Mouse (Mus musculus) gonadal fat pad, adult 2 months (tissue): Measurements from ENCODE around the gene Rhbdl3. TPM values are rescaled to one million over a fixed set of nuclear protein-coding genes. Genes with fewer than 3 reads are reported as not detected.
"Not testable (repeated sequence)": the region's sequence is repeated elsewhere in the genome, so short reads cannot be mapped to it uniquely, and the experiment has no call there.

Experiments
- DNase-seq: peaks from one replicate; pipeline ENCODE4 v3.0.0-alpha.2; 2012; ENCODE audit warnings: low read depth
- polyA plus RNA-seq: library from polyadenylated mRNA; depleted of rRNA; stranded (reverse); fragments of >200 nt; gene quantifications from 2 replicates; pipeline ENCODE4 v1.2.3, GENCODE M21; 2012

Rhbdl3 gene
- polyA plus RNA-seq, 1 experiment: 8.5 TPM

DNA sequence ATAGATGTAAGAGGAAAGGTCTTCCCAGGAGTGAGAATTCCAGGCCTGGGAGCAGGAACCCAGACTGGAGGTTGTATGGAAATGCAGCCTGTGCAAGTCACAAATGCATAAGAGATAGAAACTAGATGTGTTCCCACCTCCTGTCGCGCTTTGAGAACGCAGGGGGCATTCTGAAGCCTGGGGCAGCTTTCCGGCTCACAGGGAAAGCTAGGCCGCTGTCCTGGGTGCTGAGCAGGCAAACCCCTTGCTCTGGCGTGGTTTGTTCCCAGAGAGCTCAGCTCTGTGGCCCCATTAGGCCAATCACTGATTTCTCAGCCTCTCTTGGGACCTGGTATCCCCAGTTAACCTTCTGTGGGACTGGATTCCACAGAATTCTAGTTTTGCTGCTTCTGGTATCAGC is 11.9 kb downstream of the Rhbdl3 start:
- no peak for DNase-seq

DNA sequence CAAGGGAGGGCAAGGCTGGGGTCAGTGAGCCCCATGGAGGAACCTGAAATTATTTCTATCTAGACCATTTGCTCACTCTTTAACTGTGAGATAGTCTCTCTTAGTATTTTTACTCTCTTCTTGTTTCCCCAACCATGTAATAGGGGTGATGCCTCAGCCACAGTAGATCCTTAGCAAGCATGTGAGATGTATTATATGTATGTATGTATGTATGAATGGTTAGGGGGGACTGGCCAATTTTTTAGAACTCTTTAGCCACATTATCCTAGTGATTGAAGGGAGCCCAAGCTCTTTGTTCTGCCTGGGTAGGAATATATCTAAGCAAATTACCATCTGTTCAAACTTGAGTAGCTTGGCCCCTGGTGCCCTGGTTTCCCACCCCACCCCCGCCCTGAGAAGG is 12.8 kb downstream of the Rhbdl3 start:
- DNase-seq: no peak

DNA sequence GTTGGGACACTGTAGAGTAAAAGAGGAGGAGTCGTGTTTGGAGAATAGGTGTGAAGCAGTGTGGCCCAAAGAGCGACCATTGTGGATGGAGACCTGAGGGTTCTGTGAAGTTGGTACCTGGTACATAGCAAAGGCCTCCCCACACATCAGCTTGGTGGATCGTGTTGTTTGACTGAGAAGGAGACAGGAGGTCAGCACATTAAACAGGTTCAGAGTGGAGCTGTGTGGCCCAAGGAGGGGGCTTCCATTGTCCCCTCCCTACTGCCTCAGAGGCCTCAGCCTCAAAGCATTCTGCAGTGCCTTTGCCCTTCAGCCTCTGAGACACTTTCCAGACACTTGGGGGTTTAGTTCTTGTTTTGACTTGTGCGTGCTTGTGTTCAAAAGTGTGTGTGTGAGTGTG is 13.2 kb downstream of the Rhbdl3 start:
- DNase-seq: no peak

DNA sequence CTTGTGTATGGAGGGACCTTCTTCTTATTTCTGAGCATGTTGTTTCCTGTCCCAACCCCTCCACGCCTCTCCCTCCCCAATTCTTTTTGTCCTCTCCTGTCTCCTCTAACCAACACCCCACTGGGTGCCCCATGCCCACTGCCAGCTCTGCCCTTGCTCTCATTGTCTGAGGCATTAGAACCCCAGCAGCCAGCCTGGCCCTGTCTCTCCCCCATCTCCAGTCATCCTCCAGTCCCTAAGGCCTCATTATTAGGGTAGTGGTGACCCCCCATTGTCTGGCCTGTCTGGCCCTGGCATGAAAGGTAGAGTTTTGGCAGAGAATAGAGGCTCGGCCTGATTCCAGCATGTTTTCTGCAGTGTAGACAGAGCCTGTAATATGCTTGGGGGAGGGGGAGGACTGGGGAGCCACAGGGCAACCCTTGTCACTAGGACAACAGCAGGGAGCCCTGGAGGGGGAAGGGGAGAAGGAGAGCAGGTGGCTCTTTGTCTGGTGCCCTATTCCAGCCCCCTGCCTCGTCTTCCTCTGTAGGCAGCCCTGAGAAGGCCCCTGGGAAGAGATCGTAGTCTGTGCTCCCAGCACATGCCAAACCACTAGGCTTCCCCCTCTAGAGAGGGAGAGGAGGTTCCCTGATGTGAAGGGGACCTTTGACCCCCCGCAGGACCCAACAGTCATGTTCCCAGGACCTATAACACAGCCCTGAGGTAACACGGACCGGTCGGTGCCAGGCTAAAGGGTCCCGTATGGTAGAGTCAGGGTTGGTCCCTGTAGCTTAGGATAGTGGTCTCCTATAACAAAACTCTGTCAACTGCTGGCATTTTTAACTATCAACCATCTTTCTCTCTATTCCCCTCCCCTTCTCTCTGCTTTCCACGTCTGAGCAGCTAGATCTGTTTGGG is 15.3 kb downstream of the Rhbdl3 start:
- no peak for DNase-seq

DNA sequence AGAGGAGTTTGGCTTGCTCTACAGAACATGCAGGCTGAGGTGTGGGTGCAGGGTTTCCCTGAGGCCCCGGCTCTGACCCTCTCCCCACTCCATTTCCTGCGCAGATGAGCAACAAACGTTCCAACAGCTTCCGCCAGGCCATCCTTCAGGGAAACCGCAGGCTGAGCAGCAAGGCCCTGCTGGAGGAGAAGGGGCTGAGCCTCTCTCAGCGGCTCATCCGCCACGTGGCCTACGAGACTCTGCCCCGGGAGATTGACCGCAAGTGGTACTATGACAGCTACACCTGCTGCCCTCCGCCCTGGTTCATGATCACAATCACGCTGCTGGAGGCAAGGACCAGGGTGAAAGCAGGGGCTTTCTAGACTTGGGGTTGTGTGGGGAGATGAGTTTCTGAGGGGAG is 22.5 kb downstream of the Rhbdl3 start:
- no peak for DNase-seq

DNA sequence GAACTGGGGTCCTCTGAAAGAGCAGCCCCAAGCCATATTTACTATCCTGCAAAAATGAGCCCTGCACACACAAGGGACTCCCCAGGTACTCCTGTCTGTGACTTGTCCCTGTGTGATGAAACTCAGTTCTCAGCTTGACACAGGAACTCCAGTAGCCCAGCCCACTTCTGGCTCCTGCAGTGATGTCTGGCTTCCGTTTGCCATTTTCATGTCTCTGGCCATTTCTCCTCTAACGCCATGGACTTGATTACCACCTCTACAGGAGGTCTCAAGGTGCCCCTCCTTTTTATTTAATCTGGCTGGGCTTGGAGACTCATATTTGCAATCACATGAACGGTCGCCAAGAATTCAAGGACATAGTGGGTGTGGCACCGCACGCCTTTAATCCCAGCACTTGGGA is 23.9 kb downstream of the Rhbdl3 start:
- DNase-seq: no peak

DNA sequence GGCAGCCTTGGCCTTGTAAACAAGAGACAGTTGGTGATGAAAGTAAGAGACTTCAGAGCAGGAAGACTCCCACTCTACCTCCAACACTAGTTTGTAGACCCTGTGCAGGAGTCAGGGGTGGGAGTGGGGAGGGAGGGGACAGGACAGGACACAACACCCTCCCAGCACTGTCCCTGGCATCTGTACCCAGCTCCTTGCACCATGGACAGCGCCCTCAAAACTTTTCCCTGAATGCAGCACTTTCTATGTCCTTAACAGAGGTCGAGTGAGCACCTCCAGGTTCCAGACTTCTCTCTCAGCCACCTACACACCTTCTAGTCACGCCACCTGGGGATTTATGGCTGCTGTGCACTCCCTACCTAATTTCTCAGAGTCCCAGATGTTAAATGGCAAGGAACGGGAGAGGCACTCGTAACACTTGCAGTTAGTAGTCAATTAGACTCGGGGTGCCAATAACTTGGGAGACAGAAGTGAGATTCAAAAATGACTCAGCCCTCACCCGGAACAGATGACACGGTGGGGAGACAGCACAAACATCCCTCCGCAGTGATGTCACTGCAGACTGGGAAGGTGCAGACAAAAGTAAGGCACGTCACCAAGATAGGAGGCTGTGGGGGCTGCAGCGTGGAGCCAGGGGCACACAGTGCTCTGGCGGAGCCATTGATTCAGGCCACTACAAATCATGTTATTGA is 32.1 kb downstream of the Rhbdl3 start:
- no peak for DNase-seq

DNA sequence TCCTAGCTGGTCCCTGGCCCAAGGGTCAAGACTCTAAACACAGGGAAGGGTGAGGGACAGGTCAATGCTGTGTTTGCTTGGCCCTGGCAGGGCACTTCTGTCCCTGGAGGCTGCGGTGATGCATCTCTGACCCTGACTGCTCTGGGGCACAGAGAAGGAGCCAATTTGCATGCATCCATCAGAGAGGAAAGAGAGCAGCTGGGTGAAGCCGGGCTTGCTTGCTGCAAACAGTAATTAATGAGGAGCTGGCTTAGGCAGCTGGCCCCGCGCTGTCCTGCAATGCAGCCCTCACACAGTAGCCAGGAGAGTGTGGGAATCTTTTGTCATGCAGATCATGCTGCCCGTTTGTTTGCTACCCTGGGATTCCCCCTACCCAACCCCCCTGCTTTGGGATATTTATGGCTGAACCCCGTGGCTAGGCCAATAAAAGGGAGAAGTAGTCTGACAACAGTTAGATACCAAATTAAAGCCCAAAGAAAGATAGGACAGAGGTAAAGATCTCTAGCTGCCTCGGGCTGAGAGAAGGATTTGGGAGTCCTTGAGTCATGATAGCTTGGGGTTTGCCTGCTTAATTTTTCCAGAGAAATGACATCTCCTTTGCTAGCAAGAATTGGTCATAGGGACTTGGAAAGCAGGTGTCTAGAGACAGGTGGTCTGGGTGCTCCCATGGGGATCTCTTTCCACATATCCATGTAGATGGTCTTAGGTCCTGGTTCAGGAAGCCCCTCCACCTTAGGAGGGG is 35.1 kb downstream of the Rhbdl3 start:
- DNase-seq: no peak

DNA sequence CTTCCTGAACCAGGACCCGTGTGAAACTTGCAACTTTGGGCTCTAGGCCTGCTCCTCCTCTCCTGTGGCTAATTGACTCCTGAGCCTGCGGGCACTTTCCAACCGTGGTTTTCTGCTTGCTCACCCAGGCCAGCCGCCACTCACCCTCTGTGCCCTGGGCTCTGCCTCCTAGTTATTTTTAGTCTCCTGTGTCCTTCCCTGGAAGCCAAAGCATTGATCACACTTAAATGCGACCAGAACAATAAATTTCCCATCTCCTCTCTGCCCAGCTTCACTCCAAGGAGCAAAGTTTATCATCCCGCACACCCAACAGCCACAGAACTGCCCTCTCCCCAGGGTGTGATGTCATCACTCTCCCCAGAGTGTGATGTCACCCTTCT is 35.6 kb downstream of the Rhbdl3 start:
- DNase-seq: no peak

DNA sequence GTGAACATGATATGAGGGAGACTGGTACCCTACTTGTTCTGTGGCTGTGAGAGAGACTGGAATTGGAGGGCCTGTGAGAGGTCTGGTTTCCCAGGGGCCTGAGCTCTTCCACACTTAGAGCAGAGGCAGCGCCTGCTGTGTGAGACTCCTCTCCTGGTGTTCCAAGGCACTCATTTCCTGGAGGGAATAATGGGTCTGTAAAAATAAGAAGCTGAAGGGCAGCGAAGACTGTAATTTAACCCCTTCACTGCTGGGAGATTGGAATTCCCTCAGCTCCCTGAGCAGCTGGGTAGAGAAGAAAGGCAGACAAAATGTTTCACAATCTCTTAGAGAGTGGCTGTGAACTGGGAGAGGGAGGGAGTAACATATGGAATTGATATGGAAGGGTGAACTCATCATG is 41.8 kb downstream of the Rhbdl3 start:
- DNase-seq: no peak

DNA sequence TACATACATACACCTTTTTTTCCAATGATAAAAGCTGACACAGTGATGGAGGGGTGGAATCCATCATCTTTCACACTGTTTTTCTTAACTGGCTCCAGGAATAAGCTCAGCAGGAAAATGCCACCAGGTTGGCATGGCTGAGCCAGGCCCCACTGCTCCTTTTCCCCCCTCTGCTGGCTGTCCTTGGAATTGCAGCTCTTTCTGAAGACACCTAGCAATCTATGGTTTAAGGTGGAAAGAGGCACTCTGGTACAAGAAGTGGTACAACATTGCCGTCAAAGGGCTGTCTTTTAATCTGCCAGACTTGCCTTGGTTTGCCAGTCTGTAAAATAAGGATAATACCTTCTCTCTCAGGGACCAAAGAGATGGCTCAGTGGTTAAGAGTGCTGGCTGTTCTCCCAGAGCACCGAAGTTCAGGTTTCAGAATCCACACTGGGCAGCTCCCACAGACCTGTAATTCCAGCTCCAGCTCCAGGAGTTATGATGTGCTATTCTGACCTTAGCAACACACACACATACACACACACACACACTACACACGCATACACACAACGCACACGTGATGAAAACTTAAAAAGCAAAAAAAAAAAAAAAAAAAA is 51.2 kb downstream of the Rhbdl3 start:
- DNase-seq: no peak

DNA sequence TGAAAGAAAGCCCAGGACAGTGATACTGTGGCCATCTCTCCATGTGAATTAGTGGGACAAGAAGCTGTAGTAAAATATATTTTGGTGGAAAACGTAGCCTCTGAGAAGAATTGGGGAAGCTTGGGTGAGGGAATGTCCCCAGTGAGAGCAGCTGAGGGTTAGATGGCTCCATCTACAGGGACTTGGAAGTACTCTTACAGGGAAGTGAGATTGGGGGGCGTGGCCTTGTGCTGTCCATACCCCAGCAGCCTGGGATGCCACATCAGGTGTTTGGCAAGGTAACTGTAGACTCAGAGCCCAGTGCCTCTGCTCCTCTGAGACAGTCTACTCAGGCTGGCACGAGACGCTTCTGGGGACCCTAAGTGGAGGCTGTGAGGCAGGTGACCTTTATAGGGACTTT is 54.1 kb downstream of the Rhbdl3 start:
- DNase-seq: no peak

DNA sequence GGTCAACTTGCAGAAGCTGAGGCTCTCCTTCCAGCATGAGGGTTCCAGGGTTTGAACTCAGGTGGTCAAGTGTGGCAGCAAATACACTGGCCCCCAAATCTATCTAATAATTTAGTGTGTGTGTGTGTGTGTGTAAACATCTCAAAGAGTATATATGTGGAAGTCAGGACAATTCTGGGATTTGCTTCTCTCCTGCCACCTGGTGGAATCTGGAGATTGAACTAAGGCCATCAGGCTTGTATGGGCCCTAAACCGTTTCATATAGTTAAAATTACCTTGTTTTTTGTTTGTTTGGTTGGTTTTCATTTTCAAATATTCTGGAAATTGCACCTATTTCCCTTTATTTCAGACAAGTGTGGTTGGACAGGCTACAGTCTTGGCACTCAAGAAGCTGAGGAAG is 68.2 kb downstream of the Rhbdl3 start:
- no peak for DNase-seq

DNA sequence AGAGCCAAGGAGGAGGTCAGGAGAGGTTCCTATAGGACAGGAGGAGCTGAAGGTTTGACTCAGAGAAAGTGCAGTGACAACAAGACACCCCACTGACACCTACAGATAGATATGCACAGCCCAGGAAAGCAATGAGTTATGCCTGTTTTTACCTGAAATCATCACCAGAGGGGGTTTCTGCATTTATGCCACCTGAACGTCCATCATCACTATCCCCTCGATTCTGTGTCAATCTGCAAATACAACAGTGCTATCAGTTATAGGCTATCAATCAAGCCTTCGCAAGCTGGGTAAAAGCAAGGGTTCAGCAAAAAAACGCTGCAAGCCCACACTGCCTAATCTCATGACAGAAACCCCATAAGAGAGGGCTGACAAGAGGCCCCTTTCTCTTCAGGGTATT is 75.9 kb downstream of the Rhbdl3 start:
- DNase-seq: no peak

DNA sequence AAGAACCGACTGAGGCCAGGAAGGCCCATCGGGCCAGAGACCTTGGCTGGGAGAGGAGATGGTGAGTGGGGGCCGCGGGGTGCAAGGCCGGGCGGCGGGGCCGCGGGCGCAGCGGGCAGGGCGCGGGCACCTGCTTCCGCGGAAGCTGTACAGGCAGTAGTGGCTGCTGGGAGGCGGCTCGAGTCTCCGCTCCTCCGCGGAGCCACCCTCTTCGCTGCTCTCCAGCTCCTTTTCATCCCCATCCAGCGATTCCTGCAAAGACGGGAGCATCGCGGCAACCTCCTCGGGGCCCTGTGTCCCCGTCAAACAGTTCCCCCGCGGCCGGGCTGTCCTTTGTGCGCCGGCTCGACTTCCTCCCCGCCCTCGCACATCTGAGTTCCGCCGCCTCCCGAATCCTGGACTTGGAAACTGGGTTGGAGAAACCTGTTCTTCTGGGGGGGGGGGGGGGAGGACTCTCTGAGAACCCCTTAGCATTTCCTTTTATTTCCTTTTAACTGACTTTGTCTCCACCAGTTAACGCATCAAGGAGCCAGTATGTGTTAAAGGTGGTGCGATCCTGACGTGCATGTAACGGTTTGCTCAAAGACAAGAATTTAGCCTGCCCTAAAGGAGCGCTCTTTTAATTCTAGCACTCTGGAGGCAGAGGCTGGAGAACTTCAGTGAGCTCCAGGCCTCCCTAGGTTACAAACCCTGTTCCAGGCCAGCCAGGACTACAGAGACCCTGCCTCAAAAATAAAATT is 77.2 kb downstream of the Rhbdl3 start, which contains the start of gene 5730455P16Rik:
Gene 5730455P16Rik (minus strand): TSS at position 323 of the 740 bp plus-strand sequence.
- no peak for DNase-seq

DNA sequence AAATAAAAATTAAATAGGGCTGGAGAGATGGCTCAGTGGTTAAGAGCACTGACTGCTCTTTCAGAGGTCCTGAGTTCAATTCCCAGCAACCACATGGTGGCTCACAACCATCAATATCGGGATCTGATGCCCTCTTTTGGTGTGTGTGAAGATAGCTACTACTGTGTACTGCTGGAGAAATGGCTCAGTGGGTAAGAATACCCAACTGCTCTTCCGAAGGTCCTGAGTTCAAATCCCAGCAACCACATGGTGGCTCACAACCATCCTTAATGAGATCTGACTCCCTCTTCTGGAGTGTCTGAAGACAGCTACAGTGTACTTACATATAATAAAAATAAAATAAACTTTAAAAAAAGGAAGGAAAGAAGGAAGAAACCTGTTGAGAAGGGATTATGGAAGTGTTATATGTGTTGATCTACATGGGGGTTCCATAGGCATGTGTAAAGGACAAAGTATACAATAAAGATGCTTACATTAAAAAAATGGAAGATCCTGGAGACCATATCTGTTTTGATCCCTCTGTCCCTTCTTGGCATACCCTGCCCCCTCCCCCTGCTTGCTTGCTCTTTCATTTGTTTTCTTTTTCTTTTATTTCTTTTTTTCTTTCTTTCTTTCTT is 77.8 kb downstream of the Rhbdl3 start:
- not testable (repeated sequence) for DNase-seq

DNA sequence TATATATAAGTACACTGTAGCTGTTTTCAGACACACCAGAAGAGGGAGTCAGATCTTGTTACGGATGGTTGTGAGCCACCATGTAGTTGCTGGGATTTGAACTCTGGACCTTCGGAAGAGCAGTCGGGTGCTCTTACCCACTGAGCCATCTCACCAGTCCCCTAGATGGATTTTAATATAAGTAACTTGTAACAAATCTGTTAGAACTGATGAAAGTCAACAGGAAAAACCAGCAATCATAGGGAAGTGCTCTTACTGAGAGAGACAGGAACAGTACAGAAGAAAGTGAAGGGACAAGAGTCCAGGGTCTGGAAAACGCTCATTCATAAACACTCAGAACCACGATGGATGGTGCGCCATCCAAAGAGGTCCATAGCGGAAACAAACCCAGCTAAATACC is 78.5 kb downstream of the Rhbdl3 start:
- not testable (repeated sequence) for DNase-seq

DNA sequence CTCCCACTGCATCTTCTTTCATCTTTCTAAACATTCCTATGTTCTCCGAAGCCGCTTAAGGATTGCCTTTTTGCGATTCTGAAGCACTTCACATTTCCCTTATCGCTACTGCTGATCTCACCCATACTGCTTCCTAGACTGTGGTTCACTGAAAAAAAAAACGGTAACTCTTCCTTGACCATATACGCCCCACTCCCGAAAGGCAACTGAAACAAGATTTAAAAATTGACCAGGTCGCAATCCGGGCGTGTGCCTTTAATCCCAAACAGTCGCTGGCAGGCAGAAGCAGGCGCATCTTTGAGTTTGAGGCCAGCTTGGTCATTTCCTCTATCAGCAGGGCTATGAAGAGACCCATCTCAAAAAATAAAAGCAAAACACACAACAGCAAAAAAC is 81.9 kb downstream of the Rhbdl3 start:
- no peak for DNase-seq

DNA sequence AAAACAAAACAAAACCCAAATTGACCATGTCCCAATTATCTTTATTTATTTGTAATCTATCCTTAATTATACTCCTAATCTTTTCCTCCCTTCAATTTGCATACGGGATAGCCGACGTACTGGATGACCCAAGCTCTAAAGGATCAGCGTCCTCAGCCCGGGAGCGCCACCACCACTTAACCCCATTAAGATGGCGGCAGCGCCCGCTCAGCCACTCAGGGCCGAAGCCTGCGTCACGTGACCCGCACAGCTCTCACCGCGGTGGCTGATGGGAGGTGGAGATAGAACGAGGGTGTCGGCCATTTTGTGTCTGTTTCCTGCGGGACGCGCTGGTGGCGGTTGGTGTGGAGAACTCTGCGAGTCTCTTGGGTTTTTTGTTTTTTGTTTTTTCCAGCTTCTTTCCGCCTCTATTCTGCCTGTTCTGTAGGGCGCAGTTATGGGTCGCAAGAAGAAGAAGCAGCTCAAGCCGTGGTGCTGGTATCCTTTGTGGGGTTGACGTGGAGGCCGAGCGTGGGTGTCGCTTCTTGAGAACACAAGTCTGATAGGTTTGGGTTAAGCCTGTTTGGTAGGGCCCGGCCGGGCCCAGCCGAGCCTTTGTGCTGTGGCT is 82.4 kb downstream of the Rhbdl3 start, which contains the start of gene Zfp207:
Gene Zfp207 (plus strand): TSS at position 261 of the 607 bp plus-strand sequence.
- DNase-seq: peak; percentile 54

DNA sequence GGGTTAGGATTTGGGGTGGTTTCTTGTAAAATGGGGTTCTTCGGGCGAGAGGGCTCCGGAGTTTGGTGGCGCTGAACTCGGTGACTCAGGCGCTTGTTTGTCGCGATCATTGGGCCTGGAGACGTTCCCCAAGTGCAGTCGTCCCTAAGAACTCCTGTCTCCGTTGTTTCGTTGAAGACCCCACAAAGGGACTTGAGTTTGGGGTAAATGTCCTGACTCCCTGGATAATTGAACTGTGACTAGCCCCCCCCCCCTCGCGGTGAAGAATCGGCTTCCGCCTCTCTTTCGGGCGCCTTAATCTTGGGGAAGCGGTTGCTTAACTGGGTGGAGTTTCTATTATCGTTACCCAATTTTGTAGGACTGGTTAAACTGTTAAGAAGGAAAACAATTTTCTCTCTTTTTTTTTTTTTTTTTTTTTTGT is 82.9 kb downstream of the Rhbdl3 start:
- DNase-seq: no peak
